Mouse (Mus musculus) brain, embryonic 18.5 days (tissue): ENCODE measurements around the gene Gm10518.

Experiments used
- DNase-seq: peaks from one replicate; pipeline ENCODE4 v3.0.0-alpha.2; 2012; ENCODE audit warnings: low read depth, low spot score

The Gm10518 gene

DNA sequence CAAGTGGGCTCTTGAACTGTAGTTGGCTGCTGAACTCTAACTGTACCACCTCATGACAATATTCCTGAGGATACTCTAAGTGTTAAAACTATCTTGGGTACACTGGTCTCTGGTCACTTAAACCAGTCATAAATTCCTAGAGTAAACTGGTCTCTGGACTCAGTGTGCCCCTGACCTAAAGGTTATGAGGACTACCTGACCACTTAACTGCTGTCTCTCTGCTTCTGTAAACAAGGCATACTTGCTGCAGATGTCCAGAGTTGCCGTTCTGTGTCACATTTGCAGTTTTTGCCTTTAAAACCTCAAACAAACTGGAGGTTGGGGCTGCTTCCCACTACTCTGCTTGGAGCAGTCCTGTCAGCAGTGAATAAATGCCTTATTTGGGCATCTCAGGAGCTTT is 30.4 kb downstream of the Gm10518 start:
- no peak for DNase-seq

DNA sequence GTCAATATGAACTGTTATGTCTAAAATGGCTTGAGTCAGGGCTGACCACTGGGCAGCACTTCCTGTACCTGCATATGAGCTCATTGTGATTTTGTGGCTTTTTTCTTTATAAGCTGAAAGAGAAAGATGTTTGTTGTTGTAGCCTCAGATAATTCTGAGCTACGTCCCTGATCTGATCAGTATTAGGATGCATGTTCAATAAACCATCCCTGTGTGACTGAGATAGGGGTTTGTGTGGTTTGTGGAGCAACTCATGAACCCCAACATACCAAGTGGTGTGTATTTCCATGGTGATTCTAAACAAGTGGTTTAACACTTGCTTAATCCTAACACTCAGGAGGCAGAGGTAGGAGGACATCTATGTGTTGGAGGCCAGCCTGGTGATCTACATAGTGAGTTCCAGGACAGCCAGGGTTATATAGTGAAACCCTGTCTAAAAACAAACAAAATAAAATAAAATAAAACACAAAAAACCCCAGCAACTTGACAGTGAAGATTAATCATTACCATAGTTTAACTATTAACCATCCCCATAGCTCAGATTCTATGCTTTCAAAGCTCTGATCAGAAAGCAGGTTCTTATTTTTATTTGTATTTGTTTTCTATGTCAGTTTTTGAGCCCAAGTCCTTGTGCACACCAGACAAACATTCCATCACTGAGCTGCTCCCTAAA is 32.7 kb downstream of the Gm10518 start:
- no peak for DNase-seq

DNA sequence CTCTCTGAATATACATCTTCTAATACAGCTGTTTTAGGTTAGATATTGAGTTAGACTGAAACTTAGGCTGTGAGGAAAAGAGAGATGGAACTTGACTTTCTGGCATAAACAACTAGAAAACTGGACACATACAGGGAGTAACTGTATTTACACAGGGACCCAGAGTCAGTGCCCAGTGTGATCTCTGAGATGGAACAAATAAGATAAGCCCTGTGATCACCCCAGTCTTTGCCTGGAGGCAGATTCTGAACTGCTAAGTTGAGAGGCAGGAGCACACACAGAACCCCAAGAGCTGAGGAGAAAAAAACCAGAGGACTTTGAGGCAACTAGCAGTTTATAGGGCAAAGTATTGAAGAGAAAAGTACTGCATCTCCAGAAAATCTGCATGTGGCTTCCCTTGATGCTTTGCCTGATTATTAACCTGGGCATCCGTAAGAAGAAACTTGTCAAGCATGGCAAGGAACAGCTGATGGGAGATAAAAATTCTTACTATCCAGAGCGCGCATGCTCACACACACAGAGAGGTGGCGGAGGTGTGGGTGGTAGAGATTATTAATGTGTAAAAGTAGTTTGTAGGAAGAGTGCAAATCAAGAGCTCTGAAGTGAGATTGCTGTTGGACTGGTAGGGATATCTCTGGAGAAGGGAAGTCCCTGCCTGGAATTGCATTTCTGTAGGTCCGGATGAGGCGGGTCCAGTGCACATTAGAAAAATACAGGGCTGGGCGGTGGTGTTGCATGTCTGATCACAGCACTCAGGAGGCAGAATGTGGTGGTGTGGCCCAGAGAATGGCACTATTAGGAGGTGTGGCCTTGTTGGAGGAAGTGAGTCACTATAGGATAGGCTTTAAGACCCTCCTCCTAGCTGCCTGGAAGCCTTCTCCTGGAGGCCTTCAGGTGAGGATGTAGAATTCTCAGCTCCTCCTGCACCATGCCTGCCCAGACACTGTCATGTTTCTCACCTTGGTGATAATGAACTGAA is 33.5 kb downstream of the Gm10518 start:
- no peak for DNase-seq

DNA sequence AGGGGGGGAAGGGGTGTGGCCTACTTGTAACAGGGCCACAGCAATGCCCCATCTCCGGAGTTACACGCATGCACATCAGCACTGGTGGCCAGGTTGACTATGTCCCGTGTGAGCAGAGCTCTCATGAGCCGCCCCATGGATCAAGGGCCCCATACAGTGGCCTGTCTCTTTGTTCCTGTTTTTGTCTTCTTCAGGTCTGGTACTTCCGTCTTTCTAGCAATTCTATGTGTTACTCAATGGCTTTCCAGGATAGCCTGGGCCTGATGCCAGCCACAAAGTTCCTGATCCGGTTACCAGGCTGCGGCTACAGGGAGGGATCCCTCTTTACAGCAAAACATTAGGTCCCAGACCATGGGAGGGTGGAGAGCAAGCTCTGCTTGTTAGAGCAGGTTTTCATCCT is 39.4 kb downstream of the Gm10518 start:
- no peak for DNase-seq

DNA sequence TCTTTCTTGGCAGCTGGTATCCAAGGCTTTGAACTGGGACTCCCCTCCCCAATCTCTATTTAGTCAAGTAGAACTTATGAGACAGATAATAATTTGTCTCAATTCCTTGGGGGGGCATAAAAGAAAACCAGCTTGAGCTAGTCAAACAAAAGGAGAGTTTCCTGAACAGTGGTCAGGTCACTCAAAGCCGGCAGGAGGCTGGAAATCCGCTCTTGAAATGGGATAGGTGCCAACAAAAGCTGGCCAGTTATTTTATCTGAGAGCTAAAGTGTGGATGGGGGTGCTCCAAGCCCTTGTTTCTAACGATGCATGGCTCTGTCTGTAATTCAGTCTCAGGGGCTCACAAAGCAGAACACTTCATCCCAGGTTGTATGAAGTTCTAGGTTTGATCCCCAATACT is 40.8 kb downstream of the Gm10518 start:
- DNase-seq, result no peak

DNA sequence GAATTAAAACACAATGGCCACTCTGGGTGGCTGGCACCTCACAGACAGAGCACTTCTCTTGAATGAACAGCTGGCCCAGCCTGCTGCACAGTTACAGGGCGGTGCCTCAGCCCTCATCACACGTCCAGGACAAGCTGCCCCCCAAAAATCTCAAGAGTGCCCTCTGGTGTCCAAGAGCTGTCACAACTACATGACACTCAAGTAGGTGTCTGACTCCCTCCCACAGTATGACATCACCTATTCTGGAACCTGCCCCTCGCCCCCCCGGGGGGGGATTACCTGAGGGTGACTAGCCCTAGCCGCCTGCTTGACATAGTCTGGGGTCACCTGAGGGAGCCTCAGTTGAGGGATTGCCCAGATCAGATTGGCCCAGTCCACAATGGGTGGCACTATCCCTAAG is 41.7 kb downstream of the Gm10518 start:
- DNase-seq, result no peak

DNA sequence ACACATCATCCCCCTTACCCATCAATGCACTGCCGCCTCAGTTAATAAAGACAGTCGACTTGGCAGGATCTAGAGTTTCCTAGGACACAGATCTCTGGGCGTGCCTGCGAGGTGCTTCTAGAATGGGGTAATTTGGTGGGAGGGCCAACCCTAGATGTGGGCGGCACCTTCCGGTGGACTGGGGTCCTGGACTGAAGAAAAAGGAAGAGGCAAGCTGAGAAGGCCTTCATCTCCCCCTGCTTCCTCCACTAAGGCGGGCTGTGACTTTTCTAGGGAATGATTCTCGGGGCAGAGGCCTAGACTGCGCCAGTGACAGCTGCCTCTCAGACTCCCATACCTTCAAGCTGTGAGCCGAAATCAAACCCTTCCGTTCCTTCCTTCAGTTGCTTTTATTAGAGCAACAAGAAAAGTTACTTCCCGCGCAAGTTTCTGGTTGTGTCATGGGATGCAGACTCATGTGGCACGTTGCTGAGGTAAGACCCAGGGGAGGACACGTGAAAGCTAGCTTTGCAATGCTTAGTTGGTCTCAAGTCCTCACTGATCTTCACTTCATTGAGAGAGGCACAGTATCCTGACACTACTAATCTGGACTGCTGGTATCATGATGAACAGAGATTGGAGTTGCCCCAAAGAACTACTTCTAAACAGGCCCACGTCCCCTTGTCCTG is 42.8 kb downstream of the Gm10518 start:
- DNase-seq, result no peak

DNA sequence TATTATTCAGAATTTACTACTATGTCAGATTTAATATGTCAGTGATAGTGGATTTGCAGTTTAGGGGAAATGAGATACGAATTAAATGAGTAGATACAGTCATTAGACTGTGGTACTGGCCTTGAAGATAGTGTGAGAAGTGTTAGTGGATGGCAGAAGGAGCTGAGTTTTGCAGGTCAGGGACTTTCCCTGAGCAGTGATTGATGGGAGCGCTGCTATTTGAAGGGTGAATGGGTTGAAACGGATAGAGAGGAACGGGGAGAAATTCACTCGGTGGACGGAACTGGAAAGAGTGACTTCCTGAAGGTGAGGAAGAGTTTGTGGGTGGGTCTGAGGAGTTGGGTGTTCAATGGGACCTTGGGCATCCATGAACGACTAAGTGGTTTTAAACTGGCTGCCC is 44.0 kb downstream of the Gm10518 start:
- no peak for DNase-seq

DNA sequence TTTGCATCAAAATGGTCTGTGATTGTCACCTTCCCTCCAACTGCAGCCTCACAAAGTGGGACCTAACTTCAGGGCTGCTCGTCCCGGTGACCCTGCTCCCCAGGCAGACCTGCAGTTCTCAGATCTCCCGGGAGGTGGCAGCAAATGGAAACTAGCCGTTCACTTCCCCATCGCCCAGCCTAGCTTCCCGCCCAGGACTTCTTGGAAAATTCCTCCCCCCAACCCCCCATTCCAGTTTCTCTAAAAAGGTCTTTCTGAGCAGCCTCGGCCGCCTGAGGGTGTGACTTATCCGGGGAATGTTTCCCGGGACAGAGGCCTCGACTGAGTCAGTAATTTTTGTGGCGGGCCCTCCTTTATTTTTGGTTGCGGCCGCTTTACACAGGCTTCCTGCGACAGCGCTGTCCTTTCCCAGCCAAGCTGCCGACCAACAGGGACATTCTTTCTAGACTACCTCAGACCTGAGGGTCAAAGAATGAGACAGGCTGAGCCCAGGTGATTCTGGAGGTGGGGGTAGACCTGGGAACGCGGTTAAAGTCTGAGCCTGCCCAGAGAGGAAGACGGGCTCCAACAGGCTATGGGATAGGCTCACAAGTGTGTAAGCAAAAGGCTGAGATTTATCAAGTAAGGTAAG is 44.7 kb downstream of the Gm10518 start:
- no peak for DNase-seq

DNA sequence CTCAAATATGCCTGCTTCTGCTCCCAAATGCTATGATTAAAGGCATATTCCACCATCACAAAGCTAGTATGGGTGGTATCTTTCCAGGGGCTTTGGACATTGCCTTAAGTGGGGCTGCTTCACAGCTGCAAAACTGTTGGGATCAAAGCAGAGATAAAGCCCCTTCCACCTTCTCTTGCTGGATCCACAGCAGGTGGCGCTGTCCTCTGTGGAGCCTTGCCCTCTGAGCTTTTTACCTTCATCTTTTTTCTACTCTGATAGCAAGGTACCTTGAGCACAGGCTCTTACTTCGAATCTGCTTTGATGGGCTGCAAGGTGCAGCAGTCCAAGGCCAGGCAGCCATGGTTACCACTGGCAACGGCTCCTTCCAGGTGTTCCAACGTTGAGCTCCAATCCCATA is 50.2 kb downstream of the Gm10518 start:
- DNase-seq, result no peak
